Mouse (Mus musculus) cerebellum, postnatal 36 days (tissue): Measurements from ENCODE around the gene Rad54l.

Source experiments
- DNase-seq, 2 experiments: peaks; one replicate each; pipeline ENCODE4 v3.0.0; 2021 to 2022; ENCODE audit warnings: mixed read lengths in 2 of 2

The Rad54l gene

GRCm38 (mm10) chr4:116140801-116141574 is 17.5 kb upstream of the Rad54l start:
- no peak for DNase-seq

- DNase-seq, result no peak
Observed at GRCm38 (mm10) chr4:116137421-116137996, 14.0 kb upstream of the Rad54l start.

DNA sequence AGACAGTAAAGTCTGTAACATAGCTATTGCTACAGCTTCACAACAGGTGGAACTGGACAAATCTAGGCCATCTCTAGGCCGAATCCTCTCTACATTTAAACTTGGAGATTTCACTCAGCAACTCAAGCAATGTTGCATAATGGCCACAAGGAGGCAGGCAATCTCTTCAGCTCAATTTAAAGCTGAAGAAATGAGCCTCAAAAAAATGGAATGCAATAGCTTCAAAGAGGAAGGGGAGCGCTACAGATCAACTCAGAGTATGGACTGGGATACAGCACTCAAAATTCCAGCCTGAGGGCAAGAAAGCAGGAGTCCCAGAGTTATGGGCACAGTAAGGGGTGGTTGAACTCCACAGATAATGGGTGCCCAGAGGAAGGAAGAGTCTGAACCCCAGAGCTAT is 11.5 kb upstream of the Rad54l start:
- DNase-seq, result peak in 1 of 2 experiments; percentile 30

DNA sequence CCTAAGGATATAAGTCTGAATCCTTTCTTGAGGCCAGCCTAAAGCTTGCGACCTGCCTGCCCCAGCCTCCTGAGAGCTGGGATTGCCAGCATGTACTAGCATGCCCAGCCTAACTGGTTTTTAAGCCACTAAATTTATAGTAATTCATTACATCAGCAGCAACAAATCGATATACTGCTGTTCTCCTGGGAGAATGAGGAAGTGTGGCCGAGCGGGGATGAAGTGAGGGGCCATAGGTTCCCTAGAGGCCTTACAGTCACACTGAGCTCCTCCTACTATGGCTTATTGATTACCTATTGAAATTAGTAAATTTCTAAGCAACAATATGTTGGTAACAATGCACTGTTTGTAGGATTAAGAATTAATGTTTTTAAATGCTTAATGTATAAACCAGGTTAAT is 9.6 kb upstream of the Rad54l start:
- DNase-seq, result no peak

DNA sequence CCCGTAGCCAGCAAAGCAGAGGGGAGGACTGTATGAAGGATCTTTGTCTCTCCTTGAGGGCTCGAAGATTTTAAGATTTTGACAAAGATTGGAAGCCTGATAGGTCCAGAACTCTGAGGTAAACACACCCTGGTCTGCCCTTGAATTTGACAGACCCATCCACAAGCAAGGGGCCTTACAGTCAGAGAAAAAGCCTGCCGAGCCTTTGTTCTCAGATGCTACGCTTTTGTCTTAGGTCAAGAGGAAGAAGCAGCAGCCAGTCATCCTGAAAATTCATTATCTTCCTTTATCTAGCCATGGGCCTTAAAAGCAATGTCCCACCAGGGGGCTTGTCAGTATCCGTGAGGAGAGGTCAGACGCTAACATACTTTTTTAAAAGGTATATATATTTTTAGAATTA is 4.5 kb upstream of the Rad54l start:
- DNase-seq, result no peak

GRCm38 (mm10) chr4:116125803-116126386 is 2.4 kb upstream of the Rad54l start:
- DNase-seq, result no peak

DNA sequence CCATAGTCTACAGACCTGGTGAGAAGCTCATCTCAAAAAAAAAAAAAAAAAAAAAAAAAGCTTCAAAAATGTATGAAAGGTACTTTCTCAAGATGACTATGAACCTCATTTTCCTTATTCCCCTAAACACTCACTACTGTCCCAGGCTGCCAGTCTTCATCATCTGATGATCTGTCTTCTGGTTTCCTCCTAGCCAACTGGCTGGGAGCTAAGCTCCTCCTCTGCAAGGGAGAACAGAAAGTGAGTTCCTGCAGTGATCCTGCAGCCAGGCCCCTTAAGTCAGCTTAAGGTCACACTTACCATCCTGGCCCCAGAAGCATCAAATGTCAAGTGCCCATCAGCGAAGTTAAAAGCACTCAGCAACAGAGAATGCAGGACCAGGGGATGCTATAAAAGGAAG is 728 bp downstream of the Rad54l start:
- DNase-seq, result no peak

GRCm38 (mm10) chr4:116111486-116111885 is 12.0 kb downstream of the Rad54l start:
- no peak for DNase-seq

DNA sequence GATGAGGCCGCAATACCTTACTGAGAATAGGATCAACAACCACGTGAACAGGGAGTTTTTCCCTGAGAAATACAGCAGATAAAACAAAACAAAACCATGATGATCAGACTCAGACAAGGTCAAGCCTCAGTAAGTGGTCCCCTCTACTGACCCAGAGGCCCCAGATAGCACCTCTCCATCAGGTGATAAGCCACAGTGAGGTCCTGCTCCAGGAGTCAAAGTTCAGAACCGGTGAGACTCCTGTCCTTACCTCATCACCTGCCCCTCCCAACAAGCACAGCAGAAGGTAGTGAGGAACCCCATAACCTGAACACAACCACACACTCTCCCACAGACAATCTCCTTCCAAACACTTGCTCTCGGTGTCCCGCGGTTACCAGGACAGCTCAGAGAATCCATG is 12.8 kb downstream of the Rad54l start:
- no peak for DNase-seq

GRCm38 (mm10) chr4:116105278-116105677 is 18.2 kb downstream of the Rad54l start:
- DNase-seq, result no peak

- DNase-seq, result no peak
Observed at GRCm38 (mm10) chr4:116100959-116101358, 22.5 kb downstream of the Rad54l start.

- no peak for DNase-seq
Observed at GRCm38 (mm10) chr4:116097211-116097610, 26.3 kb downstream of the Rad54l start.

GRCm38 (mm10) chr4:116096291-116096690 is 27.2 kb downstream of the Rad54l start:
- DNase-seq, result peak in 1 of 2 experiments; percentile 5

GRCm38 (mm10) chr4:116088510-116089249 is 34.8 kb downstream of the Rad54l start:
- no peak for DNase-seq

DNA sequence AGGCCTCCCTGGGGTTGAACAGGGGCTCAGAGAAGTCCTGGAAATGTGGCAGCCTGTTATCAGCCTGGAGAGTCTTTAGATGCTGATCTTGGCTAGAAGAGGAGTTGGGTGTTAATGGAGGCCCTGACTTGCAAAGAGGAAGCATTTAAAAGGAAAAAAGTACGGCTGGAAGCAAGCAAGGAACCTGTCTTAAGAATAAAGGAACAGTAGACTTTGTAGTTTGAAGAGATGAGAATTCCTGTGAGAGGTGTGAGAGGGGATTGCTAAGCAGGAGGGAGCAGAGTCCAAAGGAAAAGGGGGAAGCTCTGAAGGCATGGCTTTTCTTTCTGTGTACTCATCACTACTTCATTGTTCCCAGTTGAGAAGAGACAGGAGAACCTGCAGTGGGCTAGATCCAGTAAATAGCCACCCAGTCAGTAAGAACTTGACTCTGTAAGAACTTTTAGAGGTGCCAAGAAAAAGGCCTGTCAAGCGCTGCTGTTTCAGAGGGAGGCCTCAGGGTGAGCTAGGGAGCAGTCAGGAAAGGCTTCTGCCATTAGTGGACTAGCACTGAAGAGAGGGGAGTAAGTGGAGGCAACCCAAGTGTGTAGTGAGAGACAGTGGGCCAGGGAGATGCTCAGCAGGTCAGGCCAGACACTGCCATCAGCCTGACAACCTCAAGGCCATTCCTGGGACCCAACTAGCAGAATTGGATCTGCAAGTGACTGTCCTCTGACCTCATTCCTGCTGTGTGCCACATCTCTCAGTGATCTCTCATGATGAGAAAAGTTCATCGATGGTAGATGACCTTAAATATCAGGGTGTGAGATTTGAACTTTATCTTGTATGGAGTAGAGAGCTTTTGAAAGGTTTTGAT is 46.0 kb downstream of the Rad54l start:
- DNase-seq, result no peak

DNA sequence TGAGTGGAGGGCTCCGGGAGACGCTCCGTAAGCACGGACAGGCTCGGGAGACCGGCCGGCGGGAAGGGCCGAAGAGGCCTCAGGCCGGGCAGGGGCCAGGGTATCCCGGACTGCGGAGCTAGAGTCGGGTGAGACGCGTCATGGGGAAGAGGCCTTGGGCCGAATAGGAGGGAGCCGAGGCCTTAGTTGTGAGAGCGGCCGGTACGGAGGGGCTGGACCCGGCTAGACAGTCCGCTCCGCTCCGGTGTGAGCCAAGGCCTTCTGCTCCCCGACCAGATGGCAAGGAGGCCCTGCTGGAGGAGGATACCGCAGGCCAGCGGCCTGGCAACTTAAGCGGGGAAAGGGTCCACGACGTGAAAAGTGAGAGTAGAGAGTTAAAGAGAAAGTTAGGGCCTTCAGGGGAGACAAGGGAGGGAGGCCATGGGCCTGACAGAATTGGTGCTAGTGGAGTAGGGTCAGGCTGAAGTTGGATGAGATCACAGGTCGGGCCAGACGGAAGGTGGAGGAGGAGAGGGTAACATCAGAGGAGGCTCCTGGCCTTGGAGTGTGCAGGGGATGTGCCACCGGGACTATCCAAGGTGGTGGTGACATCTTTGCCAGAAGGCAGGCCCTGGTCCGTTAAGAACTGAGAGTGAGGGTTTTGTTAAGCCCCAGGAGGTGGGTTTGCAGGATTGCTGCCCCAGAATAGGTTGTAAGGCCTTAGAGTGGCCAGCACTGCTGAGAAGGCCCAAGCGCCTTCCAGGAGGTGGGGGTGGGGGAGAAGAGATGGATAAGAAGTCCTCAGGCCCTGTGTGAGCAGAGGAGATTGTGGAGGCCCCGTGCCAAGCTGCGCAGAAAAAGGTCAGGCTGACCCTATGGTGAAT is 46.9 kb downstream of the Rad54l start:
- peak; percentile 51 to 52 for DNase-seq

DNA sequence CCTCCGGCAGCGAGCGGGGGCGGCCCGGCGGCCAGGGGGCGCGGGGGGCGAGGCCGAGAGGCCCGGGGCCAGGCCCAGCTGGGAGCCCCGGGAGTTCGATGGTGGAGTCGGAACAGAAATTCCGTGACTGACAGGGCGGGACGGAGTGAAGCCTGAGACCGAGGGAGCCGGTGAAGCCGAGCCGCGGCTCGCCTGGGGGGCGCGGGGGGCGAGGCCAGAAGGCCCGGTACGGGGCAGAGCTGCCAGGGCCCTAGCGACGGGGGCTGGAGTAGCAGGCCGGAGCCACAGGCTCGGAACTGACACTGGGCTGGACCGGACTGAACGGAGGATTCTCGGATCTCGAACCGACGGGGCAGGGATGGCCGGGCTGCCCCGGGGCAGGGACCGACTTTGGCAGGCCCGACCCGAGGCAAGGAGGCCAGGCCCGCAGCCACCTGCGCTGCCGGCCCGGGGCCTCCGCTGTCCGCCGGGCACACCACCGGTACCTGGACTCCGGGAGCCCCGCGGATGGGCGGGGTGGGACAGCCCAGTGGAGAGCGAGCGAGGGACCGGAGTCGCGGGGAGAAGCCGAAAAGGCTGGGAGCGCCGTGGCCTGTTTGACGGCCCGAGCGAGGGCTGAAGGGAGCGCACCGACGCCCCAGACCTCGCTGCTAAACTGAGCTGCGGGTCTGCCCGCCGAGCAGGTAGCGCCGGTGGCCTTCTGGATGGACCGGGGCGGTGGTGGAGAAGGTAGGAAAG is 47.7 kb downstream of the Rad54l start:
- peak; percentile 66 to 69 for DNase-seq

- DNase-seq, result peak; percentile 95 to 97
Observed at GRCm38 (mm10) chr4:116074861-116075620, 48.4 kb downstream of the Rad54l start, which contains the start of the genes Uqcrh and Lrrc41. Gene Uqcrh (minus strand): TSS chr4:116075071. Gene Lrrc41 (plus strand): TSS chr4:116075269.

DNA sequence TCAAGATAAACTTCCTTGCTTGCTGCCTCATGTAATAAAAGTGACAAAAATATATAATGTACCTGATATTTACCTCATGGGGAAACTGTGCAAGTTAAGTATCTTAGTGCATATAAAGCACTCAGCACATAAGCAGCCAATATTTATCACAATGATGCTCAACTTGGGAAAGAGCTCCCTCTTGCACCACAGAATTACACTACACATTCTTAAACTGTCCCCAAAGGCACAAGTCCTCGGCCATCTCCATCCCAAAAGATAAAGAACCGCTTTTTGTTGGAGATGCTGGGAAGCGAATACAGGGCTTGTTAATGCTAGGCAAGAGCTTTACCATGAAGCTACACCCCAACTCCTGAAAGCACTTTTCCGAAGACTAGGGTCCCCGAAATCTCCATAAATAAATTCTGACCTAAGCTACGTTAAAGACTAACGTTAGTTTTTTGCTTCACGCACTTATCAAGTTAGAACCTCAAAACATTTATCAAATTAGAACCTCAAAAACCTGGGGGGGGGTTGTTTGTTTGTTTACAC is 49.3 kb downstream of the Rad54l start:
- no peak for DNase-seq

- no peak for DNase-seq
Observed at GRCm38 (mm10) chr4:116073146-116073545, 50.3 kb downstream of the Rad54l start.
